Mouse (Mus musculus) left cerebral cortex, adult 9 months (tissue): ENCODE measurements around the gene Olfm2.
"Not testable (repeated sequence)": the region's sequence is repeated elsewhere in the genome, so short reads cannot be mapped to it uniquely, and the experiment has no call there.

Experiments used
- DNase-seq, 2 experiments: peaks; one replicate each; pipeline ENCODE4 v3.0.0; 2022; ENCODE audit warnings: low spot score in 2 of 2

Olfm2 gene

DNA sequence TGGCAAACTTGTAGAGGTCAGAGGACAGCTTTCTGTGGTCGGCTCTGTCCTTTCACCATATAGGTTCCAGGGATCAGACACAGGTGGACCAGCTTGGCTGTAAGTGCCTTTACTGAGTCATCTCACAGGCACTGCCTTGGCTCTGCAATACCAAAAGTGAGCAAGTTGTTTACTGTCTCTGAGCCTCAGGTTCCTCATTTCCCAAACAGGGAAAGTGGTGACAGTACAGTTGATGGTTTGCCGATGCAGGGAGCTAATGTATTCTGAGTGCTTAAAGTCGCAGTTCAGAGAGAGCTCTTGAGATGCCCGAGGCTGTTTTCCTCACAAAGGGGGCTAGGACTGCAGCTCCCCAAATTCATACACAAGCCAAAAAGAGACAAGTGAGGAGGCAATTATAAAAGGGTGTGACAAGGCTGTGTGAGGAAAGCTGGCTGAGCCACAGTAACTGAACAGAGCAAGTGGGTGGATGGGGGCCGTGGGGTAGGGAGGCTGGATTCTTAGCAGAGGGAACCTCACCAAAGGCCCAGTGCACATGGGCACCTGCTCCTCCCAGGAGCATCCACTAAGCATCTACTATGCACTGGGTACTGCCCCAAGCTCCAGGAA is 49.9 kb downstream of the Olfm2 start:
- DNase-seq: peak in 1 of 2 experiments; percentile 32

DNA sequence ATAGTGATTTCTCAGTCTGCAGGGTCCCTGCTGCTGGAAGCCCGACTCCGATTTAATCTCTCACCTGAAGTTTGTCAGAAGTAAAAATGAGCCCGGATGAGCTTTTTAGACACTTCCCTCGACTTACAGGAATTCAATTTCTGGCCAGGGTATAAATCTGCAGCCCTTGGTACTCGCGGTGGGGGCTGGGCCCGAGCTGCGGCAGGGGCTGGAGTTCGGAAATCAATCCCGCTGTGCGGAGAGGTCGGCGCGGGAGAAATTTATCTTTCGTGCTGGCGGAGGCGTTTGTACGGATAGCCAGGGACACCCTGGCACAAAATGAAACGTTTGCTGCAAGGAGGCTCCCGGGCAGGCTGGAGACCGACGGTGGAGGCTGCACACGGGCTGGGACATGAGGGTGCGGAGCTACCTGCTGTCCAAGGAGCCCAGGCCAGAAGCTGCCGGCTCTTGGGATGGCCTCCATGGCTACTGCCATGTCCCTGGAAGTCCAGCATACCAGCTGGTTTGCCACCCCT is 51.4 kb downstream of the Olfm2 start:
- DNase-seq: no peak

DNA sequence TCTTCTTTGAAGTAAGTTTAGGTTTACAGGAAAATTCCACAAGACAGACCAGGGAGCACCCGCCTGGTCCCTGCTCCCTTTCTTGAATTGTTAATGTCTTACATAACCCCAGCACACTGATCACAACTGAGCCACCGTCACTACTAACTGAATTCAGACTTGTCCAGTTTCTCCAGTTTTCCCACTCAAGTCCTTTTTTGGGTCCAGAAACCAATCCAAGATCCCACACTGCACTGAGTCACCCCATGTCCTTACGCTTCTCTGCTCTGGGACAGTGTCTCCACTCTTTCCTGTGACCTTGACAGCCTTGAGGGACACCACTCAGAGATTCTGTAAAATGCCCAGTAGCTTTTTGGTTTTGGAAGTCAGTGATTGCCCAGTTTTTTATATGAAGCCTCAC is 53.3 kb downstream of the Olfm2 start:
- DNase-seq: no peak

DNA sequence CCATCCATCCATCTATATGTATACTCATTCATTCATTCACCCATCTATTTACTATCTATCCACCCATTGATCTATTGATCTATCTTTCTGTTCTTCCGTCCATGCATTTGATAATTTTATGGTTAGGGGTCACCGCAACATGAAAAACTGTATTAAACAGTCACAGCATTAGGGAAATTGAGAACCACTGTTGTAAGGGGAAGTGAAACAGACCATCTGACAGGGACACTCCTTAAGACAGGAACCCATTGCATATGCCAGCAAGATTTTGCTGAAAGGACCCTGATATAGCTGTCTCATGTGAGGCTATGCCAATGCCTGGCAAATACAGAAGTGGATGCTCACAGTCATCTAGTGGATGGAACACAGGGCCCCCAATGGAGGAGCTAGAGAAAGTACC is 55.7 kb downstream of the Olfm2 start:
- DNase-seq: not testable (repeated sequence)

DNA sequence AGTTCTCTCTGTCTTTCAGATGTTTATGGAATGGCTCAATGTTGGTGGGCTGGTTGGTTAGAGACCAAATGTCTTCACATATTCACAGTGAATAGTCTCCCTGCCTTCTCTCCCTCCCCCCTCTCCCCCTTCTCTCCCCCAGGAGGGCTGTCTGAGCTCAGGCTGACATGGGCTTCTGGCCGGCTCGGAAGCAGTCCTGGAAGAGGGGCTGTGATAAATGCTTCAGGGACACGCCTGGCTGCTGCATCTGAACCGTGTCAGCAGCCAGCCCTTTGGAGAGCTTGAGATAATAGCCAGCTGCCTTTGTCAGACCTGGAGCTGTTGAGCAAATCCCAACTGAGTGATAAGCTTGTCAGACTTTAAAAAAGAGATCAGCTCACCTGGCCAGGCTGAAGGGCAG is 56.2 kb downstream of the Olfm2 start:
- no peak for DNase-seq

DNA sequence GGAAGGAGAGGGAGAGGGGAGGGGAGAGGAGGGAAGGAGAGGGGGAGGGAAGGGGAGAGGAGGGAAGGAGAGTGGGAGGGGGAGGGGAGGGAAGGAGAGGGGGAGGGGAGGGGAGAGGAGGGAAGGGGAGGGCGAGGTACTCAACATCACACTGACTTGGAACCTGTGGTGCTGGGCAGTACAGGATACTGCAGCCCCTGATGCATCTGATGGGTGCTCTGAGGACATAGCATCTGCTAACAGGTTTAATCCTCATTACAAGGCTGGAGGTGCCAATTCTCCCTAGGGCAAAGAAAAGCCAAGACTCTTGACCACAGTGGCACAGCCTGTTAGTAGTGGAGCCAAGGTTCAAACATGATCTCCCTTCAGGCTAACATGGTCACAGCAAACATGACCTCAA is 56.7 kb downstream of the Olfm2 start:
- no peak for DNase-seq

DNA sequence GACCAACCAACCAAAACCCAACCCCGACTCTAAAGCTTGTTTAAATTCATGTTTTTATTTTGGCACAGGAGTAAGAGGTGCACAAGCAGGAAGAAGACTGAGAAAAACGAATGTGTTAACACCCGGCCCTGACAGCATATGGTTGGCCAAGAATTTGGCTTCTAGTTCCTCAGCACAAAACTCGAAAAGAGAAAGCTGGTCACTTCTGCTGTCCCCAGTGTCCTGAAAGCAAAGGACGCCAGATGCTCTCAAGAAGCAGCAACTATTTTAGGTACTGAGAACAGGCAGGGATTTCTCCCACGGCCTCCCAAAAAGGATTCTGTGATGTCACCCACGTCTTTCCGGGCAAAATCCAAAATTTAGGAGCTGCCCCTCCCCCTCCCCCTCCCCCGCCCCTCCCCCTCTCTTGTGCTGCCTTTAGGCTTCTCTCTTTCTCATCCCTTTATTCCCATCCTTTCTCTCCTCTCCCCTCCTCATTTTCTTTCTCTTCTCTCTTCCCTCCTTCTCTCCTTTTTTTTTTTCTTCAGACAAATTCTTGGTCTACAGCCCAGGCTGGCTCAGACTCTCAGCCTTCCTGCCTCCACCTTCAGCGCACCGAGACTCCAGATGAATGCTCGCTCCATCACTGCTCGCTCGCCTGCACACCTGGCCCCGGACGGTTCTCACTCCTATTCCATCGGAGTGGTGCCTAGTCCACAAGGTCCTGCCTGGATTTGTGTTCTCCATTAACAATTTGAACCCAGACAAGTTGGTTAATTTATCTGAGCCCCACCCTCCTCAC is 60.9 kb downstream of the Olfm2 start:
- peak; percentile 74 to 87 for DNase-seq

DNA sequence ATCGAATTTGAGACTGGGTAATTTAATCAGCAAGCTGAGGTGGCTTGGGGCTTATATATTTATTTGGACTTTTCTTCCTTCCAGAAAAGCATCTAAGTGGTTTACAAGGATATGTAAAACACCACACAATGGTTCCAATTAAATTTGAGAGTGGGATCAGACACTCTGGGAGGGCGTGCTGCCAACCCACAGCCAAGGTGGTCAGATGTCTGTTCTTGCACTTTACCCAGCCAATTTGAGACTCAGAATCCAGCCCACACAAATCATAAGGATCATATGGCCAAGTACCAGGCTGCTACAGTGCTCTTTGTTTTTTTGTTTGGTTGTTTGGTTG is 63.8 kb downstream of the Olfm2 start:
- DNase-seq: peak in 1 of 2 experiments; percentile 65

DNA sequence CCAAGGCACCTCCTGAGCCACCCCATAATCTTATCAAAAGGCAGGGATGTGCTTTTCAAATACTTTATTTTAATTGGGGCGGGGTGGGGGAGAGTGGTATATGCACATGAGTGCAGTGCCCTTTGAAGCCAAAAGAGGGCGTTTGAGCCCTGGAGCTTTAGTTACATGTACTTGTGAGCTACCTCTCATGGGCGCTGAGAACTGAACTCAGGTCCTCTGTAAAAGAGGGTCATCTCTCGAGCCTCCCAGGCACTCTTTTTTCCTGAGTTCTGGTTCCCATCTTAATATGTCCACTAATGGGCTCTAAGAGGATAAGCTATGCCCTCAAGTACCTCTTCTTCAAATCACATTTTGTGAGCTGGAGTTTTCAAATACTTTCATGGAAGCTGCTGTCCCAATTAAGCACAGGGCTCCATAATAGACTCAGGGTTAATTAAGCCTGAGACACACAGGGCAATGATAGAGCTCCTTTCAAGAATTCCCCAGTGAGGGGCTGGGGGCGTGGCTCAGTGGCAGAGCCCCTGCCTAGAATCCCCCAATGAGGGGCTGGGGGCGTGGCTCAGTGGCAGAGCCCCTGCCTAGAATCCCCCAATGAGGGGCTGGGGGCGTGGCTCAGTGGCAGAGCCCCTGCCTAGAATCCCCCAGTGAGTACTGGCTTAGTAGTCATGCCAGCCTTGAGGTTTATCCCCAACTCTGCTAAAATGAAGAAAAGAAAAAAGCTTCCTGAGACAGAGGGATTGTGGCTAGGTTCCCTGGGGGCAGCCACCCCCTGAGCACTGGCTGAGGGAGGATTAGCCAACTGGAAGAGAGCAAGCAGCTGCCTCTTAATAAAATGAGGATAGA is 64.4 kb downstream of the Olfm2 start:
- DNase-seq: no peak

DNA sequence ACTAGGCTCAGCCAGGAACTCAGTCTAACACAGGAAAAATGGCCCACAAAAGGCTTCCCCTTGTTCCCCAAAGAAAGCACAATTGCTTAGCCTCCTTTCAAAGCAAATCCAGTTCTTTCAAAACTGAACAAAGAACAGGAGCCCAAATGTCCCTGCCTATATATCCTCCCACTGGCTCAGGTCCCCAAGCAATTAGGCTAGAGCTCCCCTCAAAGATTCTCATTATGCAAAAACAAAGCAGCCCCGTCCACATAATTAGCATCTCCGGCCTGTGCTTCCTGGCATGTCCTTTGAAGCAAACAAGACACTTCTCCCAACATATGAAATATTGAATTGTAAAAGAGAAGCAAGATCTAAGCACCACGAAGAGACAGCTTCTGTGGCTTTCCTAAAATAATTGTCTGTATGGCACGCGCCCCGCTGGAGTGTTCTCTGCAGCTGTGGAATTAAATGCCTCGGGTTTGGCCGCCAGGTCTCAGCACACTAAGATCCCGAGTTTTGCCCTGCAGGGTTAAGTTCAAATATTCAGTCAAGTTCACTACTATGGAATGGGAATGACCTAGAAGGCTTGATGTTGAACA is 65.7 kb downstream of the Olfm2 start:
- DNase-seq: no peak

DNA sequence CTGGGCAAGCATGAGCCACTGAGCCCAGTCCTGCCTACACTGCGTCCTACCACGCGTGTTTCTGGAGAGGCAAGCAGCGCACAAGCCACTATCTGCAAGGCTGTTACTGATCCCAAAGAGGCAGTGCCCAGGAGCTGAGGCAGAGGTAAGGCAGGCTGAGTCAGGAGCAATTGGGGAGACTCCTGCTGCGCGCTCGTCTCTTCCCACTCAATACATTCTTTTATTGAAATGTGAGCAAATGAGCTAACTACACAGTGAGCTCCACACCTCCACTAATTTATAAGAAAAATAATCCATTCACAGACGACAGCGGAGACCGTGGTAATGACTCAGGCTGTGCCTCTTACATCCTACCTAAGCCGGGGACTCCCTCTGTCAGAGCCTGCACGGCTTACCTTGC is 68.3 kb downstream of the Olfm2 start:
- DNase-seq: peak; percentile 48 to 59

DNA sequence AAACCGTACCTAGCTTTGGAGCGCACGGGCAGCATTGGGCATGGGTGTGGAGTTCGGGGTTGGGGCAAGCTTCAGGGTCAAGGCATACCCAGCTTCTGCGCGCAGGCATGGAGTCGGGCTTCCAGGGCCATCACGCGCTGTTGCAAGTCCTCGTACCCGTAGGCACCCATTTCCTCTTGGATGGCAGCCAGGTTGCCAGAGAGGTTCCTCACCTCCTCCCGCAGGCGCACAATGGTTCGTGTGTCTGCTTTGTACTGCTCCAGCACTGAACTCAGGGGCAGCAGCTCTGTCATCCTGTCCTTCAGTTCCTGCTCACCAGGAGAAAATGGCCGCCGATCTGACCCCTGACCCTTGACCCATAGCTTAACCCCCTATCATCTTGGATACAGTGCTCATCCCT is 74.1 kb downstream of the Olfm2 start:
- DNase-seq: no peak

DNA sequence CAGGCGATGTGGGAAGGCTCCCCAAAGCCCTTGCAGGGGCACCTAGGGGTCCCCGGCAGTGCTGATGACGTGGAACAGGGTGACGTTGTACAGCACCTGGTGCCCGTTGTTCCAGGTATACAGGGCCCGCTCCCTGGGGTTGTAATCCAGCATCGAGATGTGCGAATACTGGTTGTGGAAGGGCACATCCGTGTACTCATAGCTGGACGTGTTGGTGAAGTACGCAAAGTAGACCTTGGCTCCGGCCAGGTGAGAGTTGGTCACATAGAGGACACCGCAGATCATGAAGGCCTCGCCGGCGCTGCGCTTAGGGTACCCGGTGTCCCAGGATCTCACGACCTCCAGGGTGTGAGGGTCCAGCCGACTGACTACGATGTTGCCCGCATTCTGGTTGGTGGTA is 78.1 kb downstream of the Olfm2 start:
- no peak for DNase-seq

DNA sequence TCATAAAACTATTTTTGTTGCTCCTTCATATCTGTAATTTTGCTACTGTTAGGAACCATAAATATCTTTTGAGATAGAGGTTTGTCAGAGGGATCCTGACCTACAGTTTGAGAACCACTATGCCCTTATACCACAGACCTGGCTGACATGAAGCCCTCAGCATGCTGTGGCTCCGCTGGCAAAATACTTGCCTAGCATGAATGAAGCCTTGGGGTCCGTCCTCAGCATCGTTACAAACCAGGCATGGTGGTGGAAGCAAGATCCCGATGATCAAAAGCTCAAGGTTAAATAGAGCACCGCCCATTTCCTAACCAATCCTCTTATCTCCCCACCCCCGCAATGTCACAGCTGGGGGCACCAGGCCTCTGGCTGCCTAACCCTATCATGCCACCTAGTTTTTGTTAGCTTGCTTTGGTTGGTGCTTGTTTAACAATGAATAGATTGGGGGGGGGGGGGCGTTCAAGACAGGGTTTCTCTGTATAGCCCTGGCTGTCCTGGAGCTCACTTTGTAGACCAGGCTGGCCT is 79.6 kb downstream of the Olfm2 start:
- no peak for DNase-seq

DNA sequence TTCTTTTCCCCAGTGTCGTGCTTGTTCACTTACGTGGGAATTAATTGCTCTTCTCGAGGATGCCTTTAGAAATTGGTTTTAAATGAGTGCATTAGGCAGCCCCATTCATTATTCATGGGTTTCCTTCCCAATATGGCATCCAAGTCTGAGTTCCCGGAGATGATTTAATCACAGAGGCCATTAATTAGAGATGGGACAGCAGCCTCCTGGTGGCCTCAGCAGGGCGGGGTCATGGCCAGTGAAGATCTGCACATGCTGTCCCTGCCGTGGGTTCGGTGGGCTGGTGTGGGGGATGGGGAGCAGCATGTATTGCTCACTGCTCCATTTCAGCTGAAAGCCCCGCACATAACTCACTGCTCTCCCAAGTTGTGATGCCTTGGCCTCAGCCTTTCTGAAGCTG is 80.2 kb downstream of the Olfm2 start:
- peak in 1 of 2 experiments; percentile 23 for DNase-seq

DNA sequence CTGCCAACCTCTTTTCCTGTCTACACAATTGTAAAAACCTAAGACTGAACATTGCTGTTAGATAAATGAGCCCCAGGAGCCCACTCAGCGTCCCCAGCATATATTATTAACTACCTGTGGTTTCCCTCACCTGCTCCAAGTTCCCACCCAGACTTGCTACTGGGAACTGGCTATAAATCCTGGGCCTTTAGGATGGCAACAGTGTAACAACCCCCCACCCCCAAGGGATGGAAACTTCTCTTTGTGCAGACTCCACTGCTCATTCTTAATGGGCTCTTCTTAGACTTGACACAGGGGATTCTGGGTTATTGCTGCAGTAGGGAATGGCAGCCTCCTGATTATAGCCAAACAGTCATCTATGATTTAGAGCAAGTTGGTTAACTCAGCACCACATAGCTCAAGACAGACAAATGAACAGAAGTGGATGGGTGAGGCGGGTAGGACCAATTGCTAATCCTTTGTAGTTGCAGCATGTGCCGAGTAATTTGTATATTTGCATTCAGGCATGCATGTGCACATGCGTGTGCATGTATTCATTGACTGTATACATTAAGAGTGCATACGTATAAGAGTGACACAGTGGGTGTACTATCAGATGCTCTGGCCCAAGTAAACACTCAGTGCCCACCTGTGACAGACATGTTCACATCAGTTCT is 81.0 kb downstream of the Olfm2 start:
- DNase-seq: no peak

DNA sequence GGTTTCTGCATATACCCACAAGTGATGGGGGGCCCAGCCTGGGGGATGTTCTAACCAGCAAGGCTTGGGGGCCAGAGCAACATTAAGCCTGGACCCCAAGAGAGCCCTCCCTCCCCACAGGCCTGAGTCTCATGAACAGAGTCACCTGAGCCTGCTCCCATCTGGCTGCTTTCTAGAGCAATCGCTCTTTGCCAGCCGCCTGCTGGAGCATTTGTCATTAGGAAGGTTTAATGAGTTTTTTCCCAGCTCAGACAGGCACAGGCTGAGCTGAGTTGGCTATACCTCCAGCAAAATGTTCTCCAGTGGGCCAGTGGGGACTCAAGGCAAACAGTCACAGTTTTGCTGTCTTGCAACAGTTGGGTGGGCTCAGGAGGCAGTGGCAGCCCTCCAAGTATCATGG is 81.8 kb downstream of the Olfm2 start:
- DNase-seq: peak in 1 of 2 experiments; percentile 61

DNA sequence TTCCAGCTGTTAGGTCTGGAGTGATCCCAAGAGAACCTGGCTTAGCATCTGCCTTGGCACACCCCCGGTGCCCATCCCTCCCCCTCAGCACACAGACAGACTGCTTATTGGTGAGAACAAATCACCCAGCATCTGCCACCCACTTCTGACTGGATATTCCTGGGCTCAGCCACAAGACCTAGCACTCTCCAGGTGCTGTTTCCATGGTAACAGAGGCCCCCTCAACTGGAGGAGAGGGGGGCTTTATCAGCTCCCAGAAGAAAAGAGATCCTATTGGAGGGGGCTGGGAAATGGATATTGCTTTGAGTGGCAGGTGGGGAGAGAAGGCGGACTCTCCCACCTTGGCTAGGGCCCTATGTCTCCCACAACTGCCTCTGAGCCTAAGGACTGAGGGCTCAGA is 82.2 kb downstream of the Olfm2 start:
- peak; percentile 69 to 80 for DNase-seq

DNA sequence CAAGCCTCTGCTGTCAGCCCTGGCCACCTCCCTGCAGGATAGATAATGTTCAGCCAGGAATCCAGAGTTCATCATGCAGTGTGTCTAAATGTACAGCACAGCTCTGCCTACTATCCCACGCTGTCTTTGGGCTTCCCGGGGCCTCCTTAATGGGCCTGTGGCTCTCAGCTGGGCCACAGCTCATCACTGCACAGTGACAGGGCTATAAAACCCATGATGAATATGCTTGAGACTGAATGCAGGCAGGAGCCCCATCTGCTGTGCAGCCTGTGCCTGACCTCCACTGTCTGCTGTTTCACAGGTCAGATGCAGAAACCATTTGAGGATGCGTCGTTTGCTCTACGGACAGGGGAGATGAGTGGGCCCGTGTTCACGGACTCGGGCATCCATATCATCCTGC is 83.3 kb downstream of the Olfm2 start:
- no peak for DNase-seq

DNA sequence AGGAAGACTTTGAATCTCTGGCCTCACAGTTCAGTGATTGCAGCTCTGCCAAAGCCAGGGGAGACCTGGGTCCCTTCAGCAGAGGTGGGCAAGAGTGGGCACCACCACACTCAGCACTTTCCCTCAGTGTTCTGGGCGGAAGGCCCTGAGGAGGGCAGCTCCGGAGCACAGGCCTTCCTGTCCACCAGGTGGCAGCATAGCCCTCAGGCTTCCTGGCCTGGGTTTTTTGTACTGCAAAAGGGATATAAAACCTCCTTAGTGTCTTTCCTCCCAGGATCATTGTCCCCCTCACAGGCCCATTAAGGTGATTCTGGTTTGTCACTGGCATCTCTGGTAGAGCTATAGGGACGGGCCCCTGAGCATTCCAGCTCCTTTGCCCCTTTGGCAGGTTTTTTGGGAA is 83.8 kb downstream of the Olfm2 start:
- peak in 1 of 2 experiments; percentile 86 for DNase-seq

DNA sequence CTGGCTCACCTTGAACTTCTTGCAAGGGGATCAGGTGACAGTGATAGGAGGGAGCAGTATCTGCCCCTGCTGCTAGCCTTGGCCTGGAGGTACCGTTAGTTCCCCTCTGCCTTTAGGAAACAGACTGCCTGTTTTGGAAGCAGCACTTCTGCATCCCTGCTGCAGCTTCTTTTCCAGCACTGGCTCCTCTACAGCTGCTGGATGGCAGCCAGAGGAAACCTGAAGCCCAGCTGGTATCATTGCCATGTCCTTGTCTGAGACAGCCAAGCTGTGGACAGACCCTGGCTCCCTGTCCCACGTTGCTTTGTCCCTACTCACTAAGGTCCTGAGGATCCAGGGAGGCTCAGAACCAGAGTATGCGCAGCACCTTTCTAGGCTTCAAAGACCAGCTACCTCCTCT is 88.6 kb downstream of the Olfm2 start:
- peak in 1 of 2 experiments; percentile 34 for DNase-seq
